Mouse (Mus musculus) spleen, adult 10 weeks (tissue): ENCODE results near the gene Znrf1. TPM values are rescaled to one million over a fixed set of nuclear protein-coding genes. Genes with fewer than 3 reads are reported as not detected.

ENCODE experiments used
- polyA plus RNA-seq: library from polyadenylated mRNA; stranded (reverse); fragments of 350-450 nt; fragmentation: Illumina TruSeq; extraction: RNeasy Lipid Tissue Mini Kit (QIAGEN cat#74804); gene quantifications from one replicate; pipeline ENCODE4 v1.2.3, GENCODE M21; 2015; ENCODE audit warnings: low replicate concordance; ENCODE audit not compliant: insufficient read depth

Gene Znrf1
- 51.8 TPM for polyA plus RNA-seq

DNA sequence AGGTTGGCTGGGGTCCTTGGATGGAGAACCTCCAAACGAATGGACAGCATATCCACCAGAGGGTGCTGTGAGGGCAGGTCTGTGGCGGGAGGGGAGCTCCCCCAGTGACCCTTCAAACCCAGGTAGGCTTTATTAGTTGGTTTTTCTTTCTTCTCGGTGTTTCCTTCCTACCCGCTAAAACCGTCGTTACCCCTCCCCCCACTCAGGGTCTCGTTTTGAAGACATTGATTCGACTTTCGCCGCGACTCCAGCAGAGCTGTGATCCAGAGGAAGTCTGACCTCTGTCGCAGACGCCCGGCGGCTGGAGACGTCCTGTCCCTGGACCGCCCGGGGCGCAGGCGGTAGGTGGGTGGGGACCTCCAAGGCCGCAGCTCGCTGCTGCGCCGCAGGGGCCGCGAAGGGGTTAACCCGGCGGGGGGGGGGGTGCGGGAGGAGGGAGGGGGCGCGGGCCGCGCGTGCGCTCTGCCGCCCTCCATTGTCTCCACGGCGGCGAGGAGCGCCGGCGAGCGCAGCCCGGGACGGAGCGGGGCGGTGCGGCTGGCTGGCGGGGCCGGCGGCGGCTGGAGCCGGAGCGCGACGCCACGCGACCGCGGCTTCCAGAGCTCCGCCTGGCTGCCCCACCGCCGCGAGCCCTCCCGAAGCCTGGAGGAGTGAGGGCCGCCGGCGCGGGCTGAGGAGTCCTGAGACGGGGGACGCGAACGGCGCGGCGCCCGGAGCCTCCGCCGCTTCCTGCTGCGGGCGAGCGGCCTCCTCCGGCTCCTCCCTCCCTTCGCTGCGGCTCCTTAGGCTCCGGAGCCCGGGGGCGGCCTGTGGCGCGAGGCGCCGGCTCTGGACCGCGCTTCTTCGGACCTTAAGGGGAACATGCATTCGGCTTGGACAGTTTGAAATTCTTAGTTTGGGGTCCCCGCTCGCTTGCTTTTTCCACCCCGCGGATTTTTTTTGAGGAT is at the start of gene Znrf1:
Znrf1 (plus strand) TSS at position 67 of the 947 bp plus-strand sequence.

DNA sequence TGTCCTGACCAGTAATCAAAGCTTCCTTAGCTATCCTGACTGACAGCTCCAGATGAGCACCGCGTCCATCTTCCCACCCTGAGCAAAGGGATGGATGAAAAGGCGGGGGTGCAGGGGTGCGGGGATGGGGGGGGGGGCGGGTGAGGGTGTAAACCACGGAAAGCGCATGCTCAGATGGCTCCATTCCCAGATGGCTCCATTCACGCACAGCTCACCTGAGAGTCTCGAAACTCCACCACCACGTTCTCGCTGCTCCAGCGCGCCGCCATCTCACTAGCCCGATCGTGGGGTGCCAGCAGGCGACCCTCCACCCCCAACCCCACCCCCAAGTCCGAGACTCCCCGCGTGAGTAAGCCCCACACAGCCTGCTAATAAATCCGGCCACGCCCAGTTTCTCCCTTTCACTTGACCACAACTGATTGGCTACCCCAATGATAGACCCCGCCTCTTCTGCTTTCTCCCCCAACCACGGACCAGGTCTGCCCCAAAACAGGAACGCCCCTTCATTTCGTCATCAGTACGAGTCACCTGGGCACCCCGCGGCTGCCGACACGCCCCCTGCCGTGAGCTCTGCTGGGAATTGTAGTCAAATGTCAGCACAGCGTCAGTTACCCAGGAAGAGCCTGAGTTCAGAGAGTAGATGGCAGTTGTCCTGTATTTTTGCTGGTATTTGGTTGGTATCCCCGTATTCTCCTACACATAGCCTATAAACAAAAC is 14.0 kb upstream of the Znrf1 start, which contains the start of gene Wdr59:
Wdr59 (minus strand) TSS at position 380 of the 717 bp plus-strand sequence.

DNA sequence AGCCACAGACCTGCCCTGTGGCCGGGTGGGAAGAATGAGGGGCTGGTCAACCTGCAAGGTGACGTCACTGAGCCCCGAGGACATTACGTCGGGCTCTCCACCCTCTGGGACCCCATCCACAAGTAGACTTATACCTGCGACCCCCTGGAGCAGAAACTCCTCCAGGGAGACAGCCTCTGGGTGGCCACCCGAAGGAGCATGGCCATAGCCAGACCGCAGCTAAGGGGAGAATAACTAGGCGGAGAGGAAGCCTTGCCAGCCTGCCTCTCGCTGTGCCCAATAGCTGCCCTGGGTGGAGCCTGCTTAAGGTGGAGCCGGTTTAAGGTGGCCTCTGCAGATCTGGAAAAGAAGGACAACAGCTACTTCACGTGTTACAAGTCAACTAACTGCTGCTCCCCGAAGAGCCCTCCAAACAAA is 94.2 kb downstream of the Znrf1 start, which contains the start of gene Ldhd:
Ldhd (minus strand) TSS at position 270 of the 417 bp plus-strand sequence.

DNA sequence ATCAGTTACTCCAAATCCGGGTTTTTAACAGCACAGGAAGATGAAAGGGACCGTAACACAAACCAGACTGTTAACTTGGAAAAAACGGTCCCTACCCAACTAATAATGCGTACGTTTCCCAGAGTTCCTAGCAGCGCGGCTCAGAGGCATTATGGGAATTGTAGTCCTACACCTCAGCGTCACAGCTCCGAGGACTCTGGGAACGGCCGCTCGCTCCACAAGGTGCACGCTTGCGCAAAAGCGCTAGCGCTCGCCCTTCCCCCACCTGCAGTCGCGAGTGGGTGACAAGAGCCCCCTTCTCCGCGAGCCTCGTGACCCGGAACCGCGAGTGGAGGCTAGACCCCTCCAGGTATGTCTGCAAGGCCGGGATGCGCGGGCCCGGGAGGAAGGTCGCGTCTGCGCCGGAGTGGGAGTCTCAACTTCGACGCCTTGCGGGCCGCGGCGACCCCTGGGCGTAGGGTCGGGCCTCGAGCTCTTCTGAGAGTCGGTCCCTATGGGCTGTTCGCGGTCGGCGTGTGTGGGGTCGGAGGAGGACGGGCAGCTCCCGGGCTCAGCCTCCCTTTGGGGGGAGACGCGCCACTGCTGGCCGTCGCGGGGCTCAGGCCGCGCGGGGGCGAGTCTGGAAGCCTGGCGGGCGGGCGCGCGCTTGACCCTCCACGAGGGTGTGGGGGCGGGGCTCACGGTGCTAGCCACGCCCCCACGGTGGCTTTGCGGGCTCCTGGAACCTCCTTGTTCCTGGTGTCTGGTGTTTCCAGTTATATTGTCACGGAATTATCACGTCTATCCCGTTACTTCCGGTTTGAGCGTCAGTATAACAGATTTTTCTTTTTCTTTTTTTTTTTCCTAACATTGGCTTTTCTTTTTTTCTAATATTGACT is 107.6 kb downstream of the Znrf1 start, which contains the start of gene Zfp1:
Zfp1 (plus strand) TSS at position 138 of the 878 bp plus-strand sequence.

Other genes starting within 250 kb of the Znrf1 start
- 55.1 TPM for gene Rfwd3, start 235.9 kb upstream of the Znrf1 start, polyA plus RNA-seq
- gene Mlkl, start 197.9 kb upstream of the Znrf1 start, polyA plus RNA-seq, result 9.7 TPM
- gene Fa2h, start 142.3 kb upstream of the Znrf1 start, polyA plus RNA-seq, result not detected
- 8.2 TPM for gene Wdr59, start 14.0 kb upstream of the Znrf1 start, polyA plus RNA-seq
- 0.84 TPM for gene Ldhd, start 94.3 kb downstream of the Znrf1 start, polyA plus RNA-seq
- 28.5 TPM for gene Zfp1, start 107.3 kb downstream of the Znrf1 start, polyA plus RNA-seq
- 5.2 TPM for gene Ctrb1, start 154.9 kb downstream of the Znrf1 start, polyA plus RNA-seq
- gene Bcar1, start 207.7 kb downstream of the Znrf1 start, polyA plus RNA-seq, result 2.6 TPM